Mouse (Mus musculus): Measurements from ENCODE around the gene Traip. TPM values are rescaled to one million over a fixed set of nuclear protein-coding genes. Genes with fewer than 3 reads are reported as not detected.

The Traip gene
- total RNA-seq, 2 experiments from 2014 or later, result 0.46 to 0.88 TPM

DNA sequence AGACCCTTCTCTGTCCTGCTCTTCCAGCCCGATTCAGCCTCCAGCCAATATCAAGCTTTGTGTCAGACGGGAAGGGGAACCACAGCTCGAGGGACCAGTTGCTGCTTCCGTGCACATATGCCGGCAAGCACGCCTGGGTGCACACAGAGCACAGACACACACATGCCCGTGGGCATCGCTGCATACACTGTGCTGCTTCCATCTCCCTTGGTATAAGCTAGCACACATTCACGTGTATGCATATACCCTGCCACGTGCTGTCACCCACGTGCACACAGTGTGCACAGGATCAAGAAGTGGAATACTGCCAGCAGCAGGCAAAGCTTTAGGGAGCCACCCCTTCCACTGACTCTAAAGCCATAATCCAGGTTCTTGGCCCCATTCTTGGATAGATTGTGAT lies 15.8 kb upstream of the Traip start:
- DNase-seq, result no peak

DNA sequence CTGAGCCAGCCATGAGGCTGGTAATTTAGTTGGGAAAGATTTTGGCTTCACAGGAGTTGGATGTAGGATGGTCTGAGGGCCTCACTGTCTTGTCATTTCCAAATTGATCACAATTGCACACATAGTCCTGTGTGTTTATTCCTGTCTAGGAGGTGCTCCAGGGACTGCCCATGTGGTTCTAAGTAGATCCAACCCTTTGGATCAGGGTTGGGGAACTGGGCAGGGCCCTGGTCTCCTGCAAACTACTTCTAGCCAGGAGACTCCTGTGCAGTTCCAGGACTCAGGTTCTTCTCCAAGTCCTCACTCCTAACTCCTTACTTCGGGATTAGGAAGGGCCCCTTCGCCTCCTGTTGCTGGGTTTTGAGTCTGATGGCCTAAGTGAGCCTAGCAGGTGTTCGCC lies 14.6 kb upstream of the Traip start, which contains the start of gene Camkv:
Camkv (plus strand) TSS at position 301 of the 400 bp plus-strand sequence.
- DNase-seq, result no peak

DNA sequence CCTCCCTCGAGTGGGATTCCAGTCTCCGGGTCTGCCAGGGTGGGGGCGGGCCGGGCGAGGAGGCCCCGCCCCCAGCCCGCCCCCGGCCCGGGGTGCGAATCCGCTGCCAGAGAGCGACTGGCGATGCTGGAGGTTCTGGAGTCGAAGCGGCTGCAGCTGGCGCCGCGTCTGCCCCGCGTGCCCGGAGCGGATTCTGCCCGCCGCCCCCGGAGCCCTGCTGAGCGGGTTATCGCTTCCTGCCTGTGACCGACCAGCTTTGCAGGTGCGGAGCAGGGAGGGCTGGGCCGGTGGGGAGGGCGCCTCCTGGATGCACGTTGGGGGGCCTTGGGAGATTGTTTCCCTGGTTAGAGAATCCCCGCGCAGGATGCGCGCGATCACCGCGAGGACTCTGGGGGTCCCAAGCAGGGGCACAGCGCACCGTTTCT lies 14.1 kb upstream of the Traip start:
- DNase-seq, result peak; percentile 32

DNA sequence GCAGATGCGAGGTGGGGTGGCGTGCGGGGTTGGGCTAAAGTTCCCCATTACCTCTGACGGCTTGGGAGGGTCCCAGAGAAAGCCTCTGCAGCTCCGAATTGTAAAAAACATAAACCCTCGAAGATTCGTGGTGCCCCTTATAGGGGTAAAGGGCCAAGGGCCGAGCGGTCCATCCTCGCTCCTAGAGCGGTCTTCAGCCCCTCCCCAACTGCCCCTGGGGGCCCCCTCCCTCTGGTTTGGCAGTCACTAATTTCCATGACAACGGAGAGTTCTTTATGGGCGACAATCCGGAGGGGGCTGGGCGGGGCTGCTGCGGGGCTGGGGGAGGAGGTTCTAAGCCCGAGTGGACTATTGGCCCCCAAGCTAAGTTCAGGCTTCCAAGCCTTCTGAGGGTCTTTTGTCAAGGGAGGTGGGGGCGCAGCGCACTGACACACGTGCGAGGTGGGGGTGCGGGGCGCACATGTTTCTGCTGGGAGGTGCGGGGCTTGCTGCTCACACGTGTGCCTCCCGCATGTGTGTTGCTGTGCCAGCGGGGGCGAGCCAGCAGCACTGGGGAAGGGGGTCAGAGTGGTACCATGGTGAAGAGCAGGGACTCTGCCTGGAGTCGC lies 13.6 kb upstream of the Traip start:
- DNase-seq, result no peak

DNA sequence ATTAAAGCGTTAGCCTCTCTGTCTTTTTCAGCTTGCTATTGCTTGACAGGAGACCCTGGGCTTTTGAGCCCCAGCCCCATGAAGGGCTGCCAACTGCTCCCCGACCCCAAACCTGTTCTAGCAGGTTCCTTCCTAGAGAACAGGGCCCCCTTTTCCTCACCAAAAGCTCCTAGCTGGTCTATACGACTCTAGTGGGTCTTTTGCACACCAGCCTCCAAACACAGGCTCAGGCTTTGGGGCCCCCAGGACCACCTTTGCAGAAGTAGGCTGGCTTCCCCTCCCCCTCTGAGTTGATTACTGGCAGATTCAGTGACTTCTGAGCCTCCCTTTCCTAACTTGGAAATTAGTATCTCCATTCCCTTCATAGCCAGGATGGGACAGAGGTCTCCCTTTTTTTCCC lies 13.1 kb upstream of the Traip start:
- no peak for DNase-seq

DNA sequence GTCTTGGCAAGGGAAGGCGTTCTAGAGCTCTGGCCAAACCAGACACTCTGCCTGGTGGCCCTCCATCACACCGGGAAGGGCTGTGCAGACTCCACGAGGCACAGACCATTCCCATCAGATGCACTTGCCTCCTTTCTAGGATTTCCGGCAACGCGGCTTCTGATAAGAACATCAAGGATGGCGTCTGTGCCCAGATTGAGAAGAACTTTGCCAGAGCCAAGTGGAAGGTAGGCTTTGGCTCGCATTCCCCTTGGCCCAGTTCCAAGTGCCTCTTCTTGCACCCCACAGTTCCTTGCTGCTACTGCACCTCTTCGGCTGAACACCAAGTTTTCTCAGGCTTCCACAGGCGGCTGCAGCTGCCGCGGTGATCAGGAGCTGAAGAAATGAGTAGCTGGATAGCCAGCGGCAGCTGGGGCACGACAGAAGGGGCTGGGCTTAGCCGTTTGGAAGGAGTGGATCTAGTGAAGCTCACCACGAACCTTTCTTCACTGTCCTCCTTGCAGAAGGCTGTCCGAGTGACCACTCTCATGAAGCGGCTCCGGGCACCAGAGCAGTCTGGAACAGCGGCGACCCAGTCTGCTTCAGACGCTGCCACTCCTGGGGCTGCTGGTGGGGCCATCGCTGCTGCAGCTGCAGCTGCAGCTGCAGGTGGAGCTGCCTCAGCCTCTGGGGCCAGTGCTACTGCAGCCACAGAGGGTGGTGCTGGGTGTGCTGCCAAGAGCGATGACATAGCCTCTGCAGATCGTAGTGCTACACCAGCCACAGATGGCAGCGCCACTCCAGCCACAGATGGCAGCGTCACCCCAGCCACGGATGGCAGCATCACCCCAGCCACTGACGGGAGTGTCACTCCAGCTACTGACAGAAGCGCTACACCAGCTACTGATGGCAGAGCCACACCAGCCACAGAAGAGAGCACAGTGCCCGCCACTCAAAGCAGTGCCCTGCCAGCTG lies 2.4 kb upstream of the Traip start:
- peak; percentile 42 for DNase-seq

DNA sequence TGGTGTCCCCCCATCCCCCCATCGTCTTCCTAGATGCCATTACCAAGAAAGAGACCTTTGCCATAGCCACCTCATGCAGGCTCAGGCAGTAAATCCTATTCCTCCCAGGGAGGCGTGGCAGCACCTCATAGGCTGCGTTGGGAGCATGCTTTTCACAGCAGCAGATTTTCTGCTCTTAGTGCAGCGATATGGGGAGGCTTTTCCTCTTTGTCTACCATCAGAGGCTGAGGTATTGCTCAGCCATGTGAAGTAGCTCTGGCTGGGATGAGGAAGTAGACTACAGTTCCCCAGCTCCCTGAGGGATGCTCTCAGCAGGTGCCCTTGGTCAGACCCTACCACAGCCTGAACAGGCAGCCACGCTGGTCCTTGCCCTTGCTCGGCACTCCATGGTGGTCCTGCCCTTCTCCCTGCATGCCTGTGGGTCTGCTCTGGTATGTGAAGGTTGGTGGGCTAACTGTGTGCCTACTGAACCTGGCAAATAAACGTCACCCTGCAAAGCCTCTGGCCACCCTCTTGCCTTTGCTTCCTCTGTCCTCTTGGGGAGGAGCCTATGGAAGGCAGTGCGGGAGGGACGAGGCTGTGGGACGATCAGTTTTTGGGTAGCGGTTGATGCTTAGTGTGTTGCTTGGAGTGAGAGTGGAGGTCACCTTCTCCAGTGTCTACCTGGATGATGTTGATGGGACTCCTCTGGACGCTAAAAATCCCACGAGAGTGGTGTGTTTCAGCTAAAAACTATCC lies 583 bp upstream of the Traip start:
- no peak for DNase-seq

DNA sequence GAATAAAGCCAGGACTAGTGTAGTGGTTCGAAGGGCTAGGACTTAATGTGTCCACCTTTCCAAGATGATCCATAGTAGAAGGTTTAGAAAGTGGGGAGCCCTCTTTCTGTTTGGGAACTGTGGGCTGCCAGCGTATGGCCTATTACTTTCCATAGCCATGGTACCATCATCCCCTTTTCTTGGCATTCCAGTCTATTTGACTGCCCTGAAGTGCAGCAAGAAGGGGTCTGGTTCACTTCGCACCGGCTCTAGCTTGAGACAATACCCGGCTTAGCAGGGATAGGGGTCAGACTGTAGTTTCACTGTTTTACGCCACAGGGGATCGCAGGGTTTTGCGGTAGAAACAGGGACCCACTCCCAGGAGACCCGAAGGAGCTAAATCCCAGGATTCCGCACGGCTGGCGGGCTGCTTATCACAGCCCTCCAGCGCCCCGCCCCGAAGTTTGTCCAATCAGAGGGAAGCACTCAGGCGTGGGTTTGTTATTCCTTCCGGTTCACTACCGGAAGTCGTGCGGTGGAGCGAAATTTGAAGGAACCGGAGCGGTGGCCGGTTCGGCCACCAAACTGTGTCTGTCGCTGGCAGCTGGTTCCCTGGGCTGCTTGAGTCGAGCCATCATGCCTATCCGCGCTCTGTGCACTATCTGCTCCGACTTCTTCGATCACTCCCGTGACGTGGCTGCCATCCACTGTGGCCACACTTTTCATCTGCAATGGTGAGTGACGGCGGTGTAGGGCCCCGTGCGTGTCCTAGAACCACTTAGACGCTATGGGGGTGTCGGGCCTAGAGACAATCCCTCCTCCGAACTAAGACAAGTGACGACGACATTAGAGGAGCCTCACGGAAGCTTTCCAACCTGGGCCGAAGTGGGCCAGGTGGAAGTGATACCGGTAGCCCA lies 772 bp downstream of the Traip start:
- peak; percentile 88 for DNase-seq

DNA sequence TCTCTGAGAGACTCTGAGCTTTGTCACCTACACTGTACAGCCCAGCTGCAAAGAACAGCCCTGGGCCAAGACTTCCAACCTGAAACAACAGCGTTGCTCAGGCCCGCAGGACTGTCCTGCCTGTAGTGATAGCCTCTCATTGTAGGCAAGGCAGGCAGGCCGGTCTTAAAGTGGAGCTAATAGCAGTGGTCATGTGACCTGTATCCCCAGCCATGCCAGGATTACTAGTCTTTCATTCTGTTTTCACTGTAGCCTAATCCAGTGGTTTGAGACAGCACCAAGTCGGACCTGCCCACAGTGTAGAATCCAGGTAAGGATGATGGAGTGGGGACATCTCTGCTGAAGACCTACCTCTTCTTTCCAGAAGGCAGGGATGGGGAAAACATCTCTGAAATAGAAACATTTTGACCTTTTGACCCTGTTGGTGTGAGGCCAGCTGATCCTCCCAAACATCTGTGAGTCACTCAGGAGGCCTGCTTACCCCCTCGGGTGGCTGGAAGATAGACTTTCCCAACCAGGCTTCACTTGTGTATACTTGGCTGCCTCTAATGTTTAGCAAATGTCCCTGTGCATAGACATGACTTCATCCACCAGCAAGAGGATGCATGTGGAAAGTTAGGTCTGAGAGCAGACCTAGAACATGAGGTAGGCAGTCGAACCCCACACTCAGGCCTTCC lies 5.8 kb downstream of the Traip start:
- DNase-seq, result no peak

DNA sequence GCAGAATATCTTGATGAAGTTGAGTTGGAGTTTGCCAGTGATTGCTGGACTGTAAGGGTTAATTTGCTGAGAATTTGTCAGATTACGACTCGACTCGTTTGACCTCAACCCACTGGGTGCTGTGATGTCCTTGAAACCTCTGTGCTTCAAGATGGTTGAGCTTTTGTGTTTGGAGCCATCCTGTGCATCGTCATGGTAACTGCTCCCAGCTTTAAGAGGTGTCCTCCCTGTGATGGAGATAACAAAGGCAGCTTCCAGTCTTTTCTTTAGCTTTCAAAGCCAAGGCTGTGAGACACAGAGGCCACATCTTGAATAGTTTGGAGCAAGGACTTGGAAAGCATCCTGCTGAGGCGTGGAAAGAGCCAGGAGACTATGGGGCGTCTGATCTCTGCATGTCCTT lies 7.2 kb downstream of the Traip start:
- DNase-seq, result no peak

DNA sequence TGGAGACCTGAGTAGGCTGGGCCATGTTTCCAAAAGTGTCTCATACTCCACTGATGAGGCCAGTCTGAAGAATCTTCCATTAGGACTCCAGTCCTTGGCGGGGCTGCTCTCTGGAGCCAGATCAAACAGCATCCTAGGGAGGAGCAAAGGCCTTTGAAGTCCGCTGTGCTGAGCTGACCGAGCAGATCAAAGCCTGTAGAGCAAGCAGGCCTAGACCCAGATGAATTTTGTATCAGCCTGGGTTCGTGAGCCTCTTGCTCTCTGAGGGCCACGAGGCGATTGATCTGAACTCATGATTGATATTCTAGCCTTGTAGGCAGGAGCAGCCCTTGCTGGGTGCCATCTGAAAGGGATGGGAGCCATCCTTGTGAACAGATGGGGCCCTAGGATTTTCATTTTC lies 10.0 kb downstream of the Traip start:
- no peak for DNase-seq

DNA sequence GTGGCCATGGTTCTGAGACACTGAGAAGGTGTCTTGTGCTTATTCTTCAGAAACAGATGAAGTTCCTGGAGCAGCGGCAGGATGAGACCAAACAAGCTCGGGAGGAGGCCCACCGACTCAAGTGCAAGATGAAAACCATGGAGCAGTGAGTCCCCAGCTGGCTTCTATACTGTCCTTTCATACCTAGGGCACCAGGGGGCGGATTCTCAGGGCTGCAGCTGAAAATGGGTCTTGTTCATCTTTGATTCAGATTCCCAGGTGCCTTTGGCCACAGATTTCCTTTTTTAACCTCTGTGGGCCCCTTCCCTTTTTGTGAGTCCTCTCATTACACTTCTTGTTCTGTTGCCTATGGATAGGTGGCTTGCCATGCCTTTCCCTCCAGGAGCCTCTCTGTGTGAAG lies 11.0 kb downstream of the Traip start:
- DNase-seq, result no peak

DNA sequence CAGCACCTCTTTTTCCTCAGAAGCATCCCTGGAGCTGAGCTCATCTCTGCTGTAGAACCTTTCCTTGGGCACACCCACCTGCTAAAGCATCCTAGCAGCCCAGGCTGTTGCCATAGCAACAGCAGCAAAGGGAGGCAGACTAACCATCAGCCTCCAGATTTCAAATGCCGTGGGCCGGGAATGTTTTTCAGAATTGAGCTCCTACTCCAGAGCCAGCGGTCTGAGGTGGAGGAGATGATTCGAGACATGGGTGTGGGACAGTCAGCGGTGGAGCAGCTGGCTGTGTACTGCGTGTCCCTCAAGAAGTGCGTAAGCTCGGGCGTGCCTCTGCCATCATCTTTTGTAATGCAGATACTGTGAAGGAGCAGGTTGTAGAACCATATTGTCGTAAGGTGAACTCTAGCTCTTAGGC lies 11.4 kb downstream of the Traip start:
- DNase-seq, result no peak

DNA sequence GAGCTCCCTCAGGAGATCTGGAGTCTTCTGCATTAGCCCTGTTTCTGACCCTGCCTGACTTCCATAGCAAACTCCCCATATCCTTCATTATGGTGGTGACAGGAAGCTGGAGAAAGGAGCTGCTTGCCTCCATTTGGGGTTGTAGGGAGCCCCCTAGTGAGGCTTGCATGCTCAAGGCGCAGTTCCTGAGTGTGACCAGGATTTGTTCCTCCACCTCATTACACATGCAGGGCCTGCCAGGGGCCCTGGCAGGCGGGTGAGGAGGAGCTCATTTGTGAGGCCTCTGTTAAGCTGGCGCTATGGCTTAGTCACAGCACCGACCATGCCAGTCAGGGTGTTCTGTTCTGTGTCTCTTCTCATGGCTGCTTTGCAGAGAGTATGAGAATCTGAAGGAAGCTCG lies 11.9 kb downstream of the Traip start:
- DNase-seq, result no peak

DNA sequence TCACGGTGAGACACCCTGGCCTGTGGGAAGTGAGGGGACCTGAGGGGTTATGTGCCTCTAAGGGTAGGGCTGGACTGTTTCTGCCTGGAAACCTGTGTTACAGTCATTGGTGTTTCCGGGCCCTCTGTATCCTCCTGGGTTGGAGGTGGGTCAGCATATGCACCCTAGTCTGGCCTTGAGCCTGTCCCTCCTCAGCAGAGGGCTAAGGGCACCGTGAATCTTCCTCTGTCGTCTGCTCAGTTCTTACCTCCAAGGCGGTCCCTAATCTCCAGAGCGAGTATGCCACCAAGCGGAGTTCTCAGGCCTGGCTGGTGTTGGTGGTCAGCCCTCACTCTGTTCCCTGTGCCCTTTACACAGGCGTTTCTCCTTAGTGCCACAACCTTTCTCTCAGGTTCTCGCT lies 13.0 kb downstream of the Traip start:
- DNase-seq, result no peak

DNA sequence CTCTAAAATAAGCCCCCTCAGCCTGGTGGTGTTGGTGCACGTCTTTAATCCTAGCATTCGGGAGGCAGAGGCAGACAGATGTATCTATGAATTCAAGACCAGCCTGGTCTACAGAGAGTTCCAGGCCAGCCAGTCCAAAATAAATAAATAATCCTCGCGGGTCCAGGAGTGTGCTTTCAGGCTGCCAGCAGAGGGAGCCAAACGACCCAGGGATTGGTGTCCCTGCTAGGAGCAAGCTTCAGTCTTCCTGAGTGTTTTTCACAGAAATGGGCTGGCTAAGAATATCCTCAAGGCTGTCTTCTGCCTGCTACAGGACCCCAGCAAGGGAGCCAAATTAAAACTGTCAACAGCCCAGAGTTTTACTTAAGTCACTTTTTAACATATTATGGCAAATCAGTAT lies 13.8 kb downstream of the Traip start:
- DNase-seq, result peak; percentile 77

DNA sequence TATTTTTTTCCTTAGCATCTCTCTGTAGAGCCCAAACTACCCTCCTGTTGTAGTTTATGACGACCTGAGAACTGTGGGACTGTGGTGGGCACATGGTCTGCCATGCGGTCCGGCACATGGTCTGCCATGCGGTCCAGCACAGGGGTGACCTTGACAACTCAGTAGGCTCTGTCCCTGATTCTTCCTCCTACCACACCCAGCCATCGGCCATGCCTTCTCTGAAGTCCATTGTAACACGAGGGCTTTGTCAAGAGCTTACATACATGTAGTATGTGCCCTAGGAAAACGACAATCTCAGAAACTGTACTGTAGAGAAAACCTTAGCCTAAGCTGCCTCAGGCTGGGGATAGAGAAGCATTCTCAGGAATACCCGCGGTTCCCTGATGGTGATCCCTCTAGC lies 14.7 kb downstream of the Traip start:
- DNase-seq, result no peak

DNA sequence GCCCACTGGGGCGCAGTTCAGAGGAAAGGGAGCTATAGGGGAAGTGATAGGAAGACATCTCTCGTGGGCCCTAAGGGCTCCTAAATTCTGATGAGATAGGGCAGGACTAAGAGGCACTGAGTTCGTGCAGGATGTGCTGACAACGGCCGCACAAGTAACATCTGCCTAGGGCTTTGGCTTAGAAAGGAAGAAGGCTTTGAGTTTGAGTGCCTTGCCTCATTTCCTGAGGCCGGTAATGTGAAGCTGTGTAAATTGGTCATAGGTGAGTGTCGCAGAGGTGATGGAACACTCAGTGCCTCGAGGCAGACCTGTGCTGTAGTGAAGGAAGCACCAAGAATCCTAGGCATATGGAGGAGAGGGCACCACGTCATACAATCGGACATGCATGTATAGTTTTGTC lies 16.7 kb downstream of the Traip start:
- no peak for DNase-seq

DNA sequence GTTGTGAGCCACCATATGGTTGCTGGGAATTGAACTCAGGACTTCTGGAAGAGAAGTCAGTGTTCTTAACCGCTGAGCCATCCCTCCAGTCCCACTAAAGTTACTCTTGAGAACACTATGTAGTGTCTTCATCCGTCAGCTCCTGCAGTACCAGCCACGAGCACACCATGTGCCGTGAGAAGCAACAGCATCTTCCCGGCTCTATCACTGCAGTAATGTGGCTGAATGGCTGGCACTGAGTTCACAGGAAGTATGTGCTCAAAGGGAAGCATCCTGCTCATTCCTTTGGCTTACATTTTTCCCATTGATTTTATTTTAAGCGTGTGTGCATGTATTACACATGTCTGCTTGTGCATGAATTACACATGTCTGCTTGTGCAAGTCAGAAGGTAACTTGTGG lies 17.5 kb downstream of the Traip start:
- no peak for DNase-seq

DNA sequence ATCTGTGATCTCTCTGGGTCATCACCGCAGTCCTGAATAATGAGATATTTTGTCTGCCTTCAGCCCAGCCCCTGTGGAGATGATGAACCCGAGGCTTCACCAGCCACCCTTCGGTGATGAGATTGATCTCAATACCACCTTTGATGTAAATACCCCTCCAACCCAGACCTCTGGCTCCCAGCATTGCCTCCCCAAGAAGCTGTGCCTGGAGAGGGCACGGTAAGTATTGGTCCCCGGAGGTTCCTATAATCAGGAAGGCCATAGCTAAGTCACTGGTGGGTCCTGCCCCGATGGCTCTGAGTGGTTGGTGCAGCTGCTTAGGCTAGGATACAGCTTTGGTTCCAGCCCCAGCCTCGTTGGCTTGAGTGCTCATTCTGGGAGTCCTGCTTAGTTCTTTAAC lies 18.6 kb downstream of the Traip start:
- DNase-seq, result no peak

DNA sequence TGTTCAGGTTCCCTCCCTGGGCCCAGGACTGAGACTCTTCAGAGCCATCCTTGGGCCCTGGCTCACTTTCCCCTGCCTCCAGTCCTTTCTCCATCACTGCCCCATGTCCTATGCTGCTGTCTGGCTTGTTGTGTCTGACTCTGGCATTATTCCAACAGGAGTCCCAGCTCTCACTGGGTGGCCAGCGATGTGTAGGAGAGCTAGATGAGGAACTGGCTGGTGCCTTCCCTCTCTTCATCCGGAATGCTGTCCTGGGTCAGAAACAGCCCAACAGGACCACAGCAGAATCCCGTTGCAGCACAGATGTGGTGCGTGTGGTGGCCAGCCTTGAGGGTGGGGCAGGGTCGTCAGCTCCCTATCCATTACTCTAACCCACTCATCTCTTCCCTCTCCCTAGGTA lies 20.4 kb downstream of the Traip start:
- no peak for DNase-seq

Data from gastrocnemius, postnatal 25 days (tissue).